Mouse (Mus musculus) ovary, postnatal 36 days (tissue): ENCODE data around the gene Phactr2.

Experiments
- DNase-seq: peaks from one replicate; pipeline ENCODE4 v3.0.0; 2022; ENCODE audit warnings: low spot score, mixed read lengths

Phactr2 gene

GRCm38 (mm10) chr10:13275152-13275551 is 199.1 kb downstream of the Phactr2 start:
- DNase-seq, result no peak

DNA sequence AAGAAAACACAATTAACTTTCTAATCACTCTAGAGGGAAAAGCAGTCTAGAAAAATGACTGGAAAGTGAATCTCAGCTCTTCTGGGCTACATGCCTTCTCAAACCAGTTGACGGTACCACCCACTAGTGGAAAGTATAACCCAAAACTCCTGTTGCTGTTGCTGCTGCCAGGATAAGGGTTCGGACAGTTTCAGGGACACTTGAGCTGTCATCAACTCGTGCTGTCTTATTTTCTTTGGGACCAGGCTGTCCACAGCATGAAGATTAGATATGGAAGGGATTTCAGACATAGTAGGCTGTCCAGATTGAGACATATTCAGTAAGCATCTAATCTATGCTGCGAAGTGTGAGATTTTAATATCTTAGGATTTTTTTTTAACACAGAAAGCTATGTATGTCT is 199.5 kb downstream of the Phactr2 start:
- DNase-seq, result no peak

DNA sequence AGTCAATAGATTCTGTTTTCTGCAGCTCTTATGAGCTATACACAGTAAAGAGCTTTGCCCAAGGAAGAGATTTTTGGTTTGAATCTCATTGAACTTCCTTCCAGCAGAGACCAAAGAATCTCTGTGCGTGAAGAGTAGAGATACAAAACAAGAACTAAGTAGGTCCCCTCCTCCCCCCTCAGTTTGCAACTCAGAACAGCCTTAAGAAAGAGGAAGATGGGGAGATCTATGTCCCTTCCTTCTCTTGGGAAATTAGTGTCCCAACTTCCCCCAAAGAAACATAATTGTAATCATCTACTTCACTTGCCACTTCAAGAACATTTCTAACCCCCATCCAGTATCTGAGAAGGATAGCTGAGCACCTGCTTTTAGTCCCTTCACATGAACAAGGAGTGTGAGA is 200.5 kb downstream of the Phactr2 start:
- DNase-seq, result no peak

- DNase-seq, result no peak
Observed at GRCm38 (mm10) chr10:13271716-13272115, 202.5 kb downstream of the Phactr2 start.

DNA sequence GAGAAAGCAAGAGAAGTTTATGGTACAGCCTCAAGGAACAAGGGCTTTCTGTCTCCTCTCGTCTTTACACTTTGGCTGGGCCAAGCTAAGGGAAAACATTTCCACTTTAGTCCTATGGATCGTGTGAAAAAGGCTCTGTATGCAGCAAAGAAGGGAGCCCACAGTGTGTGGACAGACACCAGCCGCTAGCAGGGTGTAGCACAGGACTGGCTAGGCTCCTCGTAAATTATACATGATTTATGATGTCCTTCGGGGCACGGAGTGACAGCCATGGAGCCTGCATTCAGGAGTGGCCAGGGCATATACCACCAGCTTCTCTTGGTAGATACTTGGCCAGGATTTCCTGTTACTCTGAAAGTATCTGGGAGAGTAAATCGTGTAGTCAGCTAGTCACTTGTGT is 203.1 kb downstream of the Phactr2 start:
- no peak for DNase-seq

DNA sequence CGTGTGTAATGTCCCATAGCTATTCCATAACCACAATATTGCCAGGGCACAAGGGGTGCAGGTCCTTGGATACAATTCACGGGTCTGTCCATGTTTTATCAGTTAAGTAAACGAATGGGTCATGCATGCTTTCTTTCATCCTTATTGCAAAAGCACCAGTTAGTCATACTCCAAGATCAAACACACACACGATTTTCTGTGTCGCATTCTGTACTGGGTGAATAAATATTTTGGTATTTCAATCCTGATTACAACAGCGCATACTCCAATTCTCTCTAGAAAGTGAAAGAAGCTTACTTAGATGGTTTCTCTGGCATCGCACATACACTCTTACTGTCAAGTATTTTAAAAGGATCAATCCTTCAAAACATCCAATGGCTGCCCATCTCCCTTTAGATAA is 203.9 kb downstream of the Phactr2 start:
- no peak for DNase-seq

GRCm38 (mm10) chr10:13259251-13259650 is 215.0 kb downstream of the Phactr2 start:
- no peak for DNase-seq

DNA sequence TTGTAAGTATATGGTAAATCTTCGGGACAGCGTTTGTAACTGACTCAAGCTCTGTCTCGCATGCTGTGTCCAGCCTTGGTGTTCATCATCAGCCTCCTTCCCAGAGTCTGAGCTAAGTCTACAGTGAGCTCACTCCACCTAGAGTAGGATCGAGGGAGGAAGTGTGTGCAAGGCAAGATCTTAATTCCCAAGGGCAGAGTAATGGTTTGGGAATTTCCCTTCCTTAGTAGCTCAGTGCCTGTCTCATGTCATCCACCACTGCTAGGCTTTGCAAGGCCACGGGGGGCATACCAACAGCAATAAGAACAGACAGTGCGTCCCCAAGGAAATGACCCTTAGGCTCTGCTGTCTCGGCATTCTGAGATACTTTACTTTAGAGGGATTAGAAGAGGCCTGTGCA is 218.0 kb downstream of the Phactr2 start:
- no peak for DNase-seq

GRCm38 (mm10) chr10:13250280-13250679 is 223.9 kb downstream of the Phactr2 start:
- DNase-seq, result no peak

DNA sequence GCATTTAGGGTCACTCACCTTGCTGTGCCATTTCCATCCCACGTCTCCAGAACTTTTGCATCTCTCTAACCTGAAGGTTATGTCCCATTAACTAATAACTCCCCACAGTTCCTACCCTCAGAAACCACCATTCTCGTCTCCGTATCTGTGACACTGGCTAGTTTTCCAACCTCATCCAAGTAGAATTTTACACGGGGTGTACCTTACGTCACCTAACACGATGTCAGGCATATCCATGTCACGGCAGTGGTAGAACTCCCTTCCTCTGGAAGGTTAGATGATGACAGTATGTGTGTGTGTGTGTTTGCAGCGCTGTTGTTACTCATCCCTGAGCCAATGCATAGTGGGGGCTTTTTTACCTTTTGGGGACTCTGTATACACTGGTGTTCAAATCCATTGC is 225.1 kb downstream of the Phactr2 start:
- DNase-seq, result no peak

DNA sequence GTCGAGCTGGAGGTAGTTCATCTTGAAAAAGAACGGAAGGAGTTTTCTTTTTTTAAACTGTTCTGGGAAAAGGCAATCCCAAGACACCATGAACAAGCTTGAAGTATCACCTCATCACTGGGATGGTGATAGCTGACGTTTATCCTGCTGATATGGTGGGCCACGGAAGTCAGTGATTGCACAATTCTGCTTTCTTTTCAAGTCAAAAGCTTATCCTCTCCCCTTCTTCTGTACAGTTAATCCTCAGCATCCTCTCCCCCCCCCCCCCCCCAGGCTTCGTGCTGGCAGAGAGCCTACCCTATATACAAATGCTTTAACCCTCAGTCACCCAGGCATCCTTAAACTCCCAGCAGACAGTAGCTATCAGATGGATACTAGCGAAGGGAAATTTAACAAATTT is 228.5 kb downstream of the Phactr2 start:
- no peak for DNase-seq

GRCm38 (mm10) chr10:13244192-13244591 is 230.0 kb downstream of the Phactr2 start:
- no peak for DNase-seq

GRCm38 (mm10) chr10:13240431-13240830 is 233.8 kb downstream of the Phactr2 start:
- DNase-seq, result no peak

DNA sequence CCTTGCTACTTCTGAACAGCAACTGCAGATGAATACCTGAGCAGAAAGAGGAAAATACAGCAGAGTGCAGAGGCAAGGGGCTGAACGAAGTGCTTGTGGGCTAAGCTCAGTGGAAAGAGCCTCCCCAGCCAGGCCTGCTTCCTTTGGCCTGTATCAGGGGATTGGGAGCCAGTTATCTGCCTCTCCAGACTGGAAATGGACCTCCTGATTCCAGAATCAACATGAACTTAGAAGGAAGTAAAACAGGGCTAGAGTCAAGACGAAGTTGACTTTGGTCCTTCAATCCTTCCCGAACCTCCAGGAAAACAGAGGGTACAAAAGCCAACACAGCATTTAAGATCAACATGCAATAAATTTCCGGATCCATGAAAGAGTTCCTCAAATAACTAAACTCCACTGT is 236.0 kb downstream of the Phactr2 start:
- DNase-seq, result no peak

- DNase-seq, result no peak
Observed at GRCm38 (mm10) chr10:13236866-13237265, 237.3 kb downstream of the Phactr2 start.

DNA sequence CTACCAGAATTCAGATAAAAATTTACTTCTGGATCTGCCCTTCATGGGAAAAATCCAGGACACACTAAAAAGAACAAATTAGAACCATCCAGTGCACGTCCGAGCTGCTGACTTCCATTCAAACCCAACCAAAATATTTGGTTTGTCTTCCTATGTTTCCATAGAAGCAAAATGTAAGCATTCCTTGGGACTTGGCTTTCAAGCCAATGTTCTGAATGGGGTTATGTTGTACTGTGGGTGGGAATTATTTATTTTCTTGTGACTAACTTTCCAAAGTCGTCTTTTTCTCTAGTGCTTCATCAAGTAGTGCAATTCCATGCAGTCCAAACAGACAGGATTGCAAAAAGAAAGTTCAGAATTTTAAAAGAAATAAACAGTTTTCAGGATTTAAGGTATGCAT is 239.7 kb downstream of the Phactr2 start:
- no peak for DNase-seq

DNA sequence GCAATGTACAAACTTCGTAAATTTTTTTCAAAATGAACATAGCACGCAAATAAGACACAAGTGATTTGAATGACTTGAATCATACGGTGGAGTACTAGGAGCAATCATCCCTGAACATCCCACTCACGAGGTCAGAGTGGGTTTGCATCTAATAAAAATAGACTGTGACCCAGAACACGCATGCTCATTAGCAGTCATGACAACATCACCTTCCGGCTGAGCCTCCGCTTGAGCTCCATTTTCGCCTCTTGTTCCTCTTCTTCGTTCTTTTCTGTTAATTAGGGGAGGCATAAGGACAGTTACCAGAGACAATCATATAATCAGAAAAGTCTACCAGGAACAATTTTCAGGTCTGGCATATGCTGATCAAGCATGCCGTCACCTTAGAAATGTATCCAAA is 240.3 kb downstream of the Phactr2 start:
- DNase-seq, result no peak

- no peak for DNase-seq
Observed at GRCm38 (mm10) chr10:13233143-13233622, 241.0 kb downstream of the Phactr2 start.

DNA sequence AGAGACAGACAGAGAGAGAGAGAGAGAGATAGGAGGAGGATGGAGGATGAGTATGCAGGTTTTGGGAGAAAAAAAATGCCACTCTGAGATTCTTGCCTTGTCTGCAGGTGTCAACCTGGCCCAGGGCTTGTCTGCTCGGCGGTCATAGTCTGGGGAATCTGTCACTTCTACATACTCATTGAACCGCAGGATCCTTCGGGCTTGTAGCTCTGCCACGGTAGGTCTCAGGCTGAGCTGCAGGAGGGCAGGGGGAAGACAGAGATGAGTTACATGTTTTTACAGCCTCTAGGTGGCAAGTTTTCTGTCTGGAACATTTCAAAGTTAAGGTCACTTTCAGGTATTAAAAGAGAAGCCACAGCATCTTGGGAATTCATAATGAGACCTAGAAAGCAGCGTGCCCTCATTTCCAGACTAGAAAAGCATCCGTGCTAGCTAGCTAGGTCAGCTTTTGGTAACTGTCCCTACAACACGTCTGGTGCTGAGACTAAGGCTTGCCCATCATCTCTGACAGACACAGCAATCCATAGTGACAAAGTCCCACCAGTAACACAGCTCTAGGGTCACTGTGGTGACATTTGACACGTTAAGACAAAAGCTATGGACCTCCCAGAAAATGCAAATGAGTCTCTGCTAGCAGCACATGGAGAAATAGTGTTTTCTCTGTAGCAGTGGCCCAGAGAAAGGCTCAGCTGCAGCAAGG is 241.6 kb downstream of the Phactr2 start:
- DNase-seq, result no peak

GRCm38 (mm10) chr10:13230716-13231115 is 243.5 kb downstream of the Phactr2 start:
- DNase-seq, result no peak

DNA sequence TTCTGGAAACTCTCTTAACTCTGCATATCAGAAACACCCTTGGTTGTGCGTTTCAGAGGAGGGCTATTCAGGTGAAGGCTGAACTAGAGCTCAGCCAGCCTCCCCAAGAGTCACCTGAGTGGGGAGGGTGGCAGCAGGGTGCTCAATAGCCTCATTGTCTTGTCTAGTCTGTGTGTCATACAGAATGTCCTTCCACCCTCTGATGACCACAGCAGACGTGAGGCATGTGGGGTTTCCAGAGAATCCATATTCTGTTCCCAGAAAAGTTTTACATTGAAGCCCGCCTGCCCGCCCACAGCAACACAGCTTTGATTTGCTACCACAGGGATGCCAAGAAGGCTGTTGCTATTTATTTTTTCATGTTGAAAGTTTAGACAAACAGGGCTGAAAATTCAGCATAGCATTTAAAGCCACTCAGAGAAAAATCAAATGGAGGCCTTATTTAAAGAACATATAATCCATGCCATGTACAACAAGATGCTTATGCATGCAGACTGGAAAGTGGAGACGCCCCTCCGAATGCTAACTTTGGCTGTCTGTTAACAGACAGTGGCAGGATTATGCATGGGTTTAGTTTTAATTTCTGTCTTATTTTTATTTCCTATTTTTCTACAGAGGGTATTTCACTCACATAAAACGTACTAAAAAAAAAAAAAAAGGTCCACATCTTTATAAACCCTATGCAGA is 248.7 kb downstream of the Phactr2 start:
- no peak for DNase-seq

- no peak for DNase-seq
Observed at GRCm38 (mm10) chr10:13222135-13222534, 252.1 kb downstream of the Phactr2 start.

- no peak for DNase-seq
Observed at GRCm38 (mm10) chr10:13220061-13220460, 254.2 kb downstream of the Phactr2 start.

DNA sequence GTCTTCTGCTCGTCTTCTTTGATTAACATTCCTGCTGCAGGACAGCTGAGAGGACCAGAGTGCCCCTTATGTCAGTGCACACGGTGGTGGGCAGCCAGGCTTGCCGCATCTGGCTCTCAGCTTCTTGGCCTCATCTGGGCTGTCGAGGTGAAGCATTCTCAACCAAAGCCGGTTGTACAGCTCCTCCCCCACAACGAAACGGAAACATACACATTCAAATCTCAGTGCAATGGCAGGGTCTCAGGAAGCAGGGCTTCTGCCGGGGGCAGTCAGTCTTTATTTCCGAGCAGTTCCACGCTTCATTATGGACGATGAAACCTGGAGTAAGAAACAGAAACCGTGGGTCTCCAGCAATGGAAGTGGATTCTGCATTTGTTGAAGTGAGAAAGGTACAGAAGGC is 260.3 kb downstream of the Phactr2 start:
- no peak for DNase-seq
